Mouse (Mus musculus) midbrain, embryonic 12.5 days (tissue): ENCODE data around the gene Atp6v0a4. TPM values are rescaled to one million over a fixed set of nuclear protein-coding genes. Genes with fewer than 3 reads are reported as not detected.

Source experiments
- ATAC-seq: fragments of 200-750 bp; cut with Nextera tagmentation; 2 replicates; pipeline ENCODE4 v1.8.0; 2017; ENCODE audit warnings: low read depth, moderate TSS enrichment, moderate library complexity; ENCODE audit not compliant: low FRiP score
- H3K27ac ChIP-seq: fragments of 300-500 bp; sonication (generic); replicated peaks from 2 replicates; pipeline ENCODE4 v1.5.1; 2016; ENCODE audit warnings: mild to moderate bottlenecking
- H3K27me3 ChIP-seq: fragments of 300-500 bp; sonication (generic); 2 replicates; pipeline ENCODE4 v1.6.1; 2016; ENCODE audit warnings: mild to moderate bottlenecking
- H3K36me3 ChIP-seq: fragments of 300-500 bp; sonication (generic); 2 replicates; pipeline ENCODE4 v1.6.1; 2016
- H3K4me1 ChIP-seq: fragments of 300-500 bp; sonication (generic); 2 replicates; pipeline ENCODE4 v1.6.1; 2016
- H3K4me2 ChIP-seq: fragments of 300-500 bp; sonication (generic); replicated peaks from 2 replicates; pipeline ENCODE4 v1.6.1; 2016; ENCODE audit warnings: mild to moderate bottlenecking, moderate library complexity
- H3K4me3 ChIP-seq: fragments of 300-500 bp; sonication (generic); 2 replicates; pipeline ENCODE4 v1.5.1; 2016; ENCODE audit warnings: mild to moderate bottlenecking
- H3K9ac ChIP-seq: fragments of 300-500 bp; sonication (generic); replicated peaks from 2 replicates; pipeline ENCODE4 v1.6.1; 2016; ENCODE audit warnings: mild to moderate bottlenecking, moderate library complexity
- H3K9me3 ChIP-seq: fragments of 300-500 bp; sonication (generic); 2 replicates; pipeline ENCODE4 v1.6.1; 2016; ENCODE audit warnings: mild to moderate bottlenecking
- WGBS: fragments of 180-500 bp; shearing (Covaris S2); methylation state at CpG from one replicate; pipeline ENCODE4 v1.1.7; 2016; 5-methylcytosine and 5-hydroxymethylcytosine counted together
- polyA plus RNA-seq: library from polyadenylated mRNA; unstranded; fragments of >200 nt; fragmentation: Nextera tagmentation; extraction: Ambion mirVana; gene quantifications from 2 replicates; pipeline ENCODE4 v1.2.1, GENCODE M21; 2016

Gene Atp6v0a4
- polyA plus RNA-seq, 1 experiment from 2014 or later = not detected

DNA sequence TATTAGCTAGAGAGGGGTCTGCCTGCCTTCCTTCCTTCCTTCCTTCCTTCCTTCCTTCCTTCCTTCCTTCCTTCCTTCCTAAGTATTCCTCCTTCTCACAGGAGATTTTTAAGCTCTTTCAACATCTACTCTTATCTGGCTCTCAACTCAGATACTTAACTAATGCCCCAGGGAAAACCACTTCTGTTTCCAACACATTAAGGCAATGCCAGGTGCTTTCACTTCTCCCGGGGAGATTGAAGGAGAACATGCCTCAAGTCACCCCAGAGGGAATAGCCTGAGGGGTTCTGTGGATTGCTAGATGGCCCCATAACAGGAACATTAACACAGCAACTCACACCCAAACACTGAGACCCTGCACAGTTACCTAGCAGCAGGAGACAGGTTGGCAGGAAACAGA lies 96.6 kb downstream of the Atp6v0a4 start:
- Histone ChIP-seq H3K27me3 (no peaks in the 10 kb centered on the region), H3K36me3 (no peaks in the 10 kb centered on the region), H3K9me3 (no peaks in the 10 kb centered on the region), H3K4me3 (no peak overlapping the region), H3K4me2 (no peak overlapping the region), H3K9ac (no peak overlapping the region), H3K4me1 (peaks cover 3% of the 10 kb centered on the region; the same call in 1 of the 2 replicates), H3K27ac (no peak overlapping the region)
- ATAC-seq = no peak
- 48% methylated on average over 1 of the region's 1 CpGs for WGBS

GRCm38 (mm10) chr6:38023284-38023683 lies 101.1 kb downstream of the Atp6v0a4 start:
- no peak overlapping the region for H3K4me3 ChIP-seq
- WGBS = 56% methylated on average over 7 of the region's 7 CpGs
- no peak overlapping the region for H3K27ac ChIP-seq
- H3K36me3 ChIP-seq = no peaks in the 10 kb centered on the region
- no peak for ATAC-seq
- no peak overlapping the region for H3K4me2 ChIP-seq
- no peaks in the 10 kb centered on the region for H3K27me3 ChIP-seq
- no peak overlapping the region for H3K9ac ChIP-seq
- no peaks in the 10 kb centered on the region for H3K9me3 ChIP-seq
- H3K4me1 ChIP-seq = no peaks in the 10 kb centered on the region

GRCm38 (mm10) chr6:38021406-38021805 lies 103.0 kb downstream of the Atp6v0a4 start:
- Histone ChIP-seq H3K9ac (no peak overlapping the region), H3K4me3 (no peak overlapping the region)
- 90% methylated on average over 7 of the region's 7 CpGs for WGBS

GRCm38 (mm10) chr6:38012829-38013228 lies 111.6 kb downstream of the Atp6v0a4 start:
- Histone ChIP-seq H3K4me3 (no peak overlapping the region), H3K27ac (no peak overlapping the region), H3K4me2 (no peak overlapping the region), H3K4me1 (peaks cover 2% of the 10 kb centered on the region; the same call in 1 of the 2 replicates), H3K36me3 (no peaks in the 10 kb centered on the region), H3K9me3 (no peaks in the 10 kb centered on the region), H3K27me3 (no peaks in the 10 kb centered on the region), H3K9ac (no peak overlapping the region)
- no peak for ATAC-seq
- WGBS = 76% methylated on average over 2 of the region's 2 CpGs

More at GRCm38 (mm10) chr6:38021406-38021805, 103.0 kb downstream of the Atp6v0a4 start:
- no peaks in the 10 kb centered on the region for H3K9me3 ChIP-seq
- no peak overlapping the region for H3K4me2 ChIP-seq
- H3K27ac ChIP-seq = no peak overlapping the region
- no peak for ATAC-seq
- no peaks in the 10 kb centered on the region for H3K4me1 ChIP-seq
- no peaks in the 10 kb centered on the region for H3K27me3 ChIP-seq
- H3K36me3 ChIP-seq = no peaks in the 10 kb centered on the region

DNA sequence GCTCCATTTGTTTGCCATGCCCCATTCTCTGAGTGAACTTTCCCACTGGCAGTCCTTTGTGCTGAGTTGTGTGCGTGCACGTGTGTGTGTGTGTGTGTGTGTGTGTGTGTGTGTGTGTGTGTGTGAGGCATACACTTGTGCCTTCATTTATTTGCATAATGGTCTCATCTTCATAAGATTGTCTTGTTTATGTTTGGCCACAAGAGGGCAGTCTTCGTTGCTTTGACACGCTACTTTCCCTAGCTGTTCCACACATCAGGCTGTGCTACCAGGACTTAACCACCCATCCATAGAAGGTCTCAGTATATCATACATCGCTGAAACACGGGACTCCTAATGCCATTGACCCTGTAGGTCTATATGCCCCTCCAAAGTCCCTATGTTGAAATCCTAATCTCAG lies 116.9 kb downstream of the Atp6v0a4 start:
- no peak overlapping the region for H3K4me3 ChIP-seq
- WGBS = 17% methylated on average over 5 of the region's 6 CpGs

More for the DNA sequence above, 116.9 kb downstream of the Atp6v0a4 start:
- Histone ChIP-seq H3K9me3 (no peaks in the 10 kb centered on the region), H3K4me2 (no peak overlapping the region), H3K27ac (no peak overlapping the region), H3K9ac (no peak overlapping the region), H3K4me1 (no peaks in the 10 kb centered on the region), H3K36me3 (no peaks in the 10 kb centered on the region), H3K27me3 (no peaks in the 10 kb centered on the region)
- 0 out of 2 replicates have a peak, but pooled peaks have one; percentile 23 for ATAC-seq

Other genes with a start within 250 kb of the Atp6v0a4 start
- gene Svopl, start 77.6 kb downstream of the Atp6v0a4 start, polyA plus RNA-seq = 0.61 and 0.97 TPM in 2 replicates
- gene Tmem213, start 15.3 kb downstream of the Atp6v0a4 start, polyA plus RNA-seq = not detected in 2 replicates
- gene D630045J12Rik, start 129.4 kb upstream of the Atp6v0a4 start, polyA plus RNA-seq = 11.7 and 13.7 TPM in 2 replicates
- gene Zc3hav1l, start 174.7 kb upstream of the Atp6v0a4 start, polyA plus RNA-seq = 12.2 and 15.0 TPM in 2 replicates
- 1.8 and 2.6 TPM in 2 replicates for gene Zc3hav1, start 230.0 kb upstream of the Atp6v0a4 start, polyA plus RNA-seq